Mouse (Mus musculus): ENCODE data around the gene Dnah7c.

Dnah7c gene

DNA sequence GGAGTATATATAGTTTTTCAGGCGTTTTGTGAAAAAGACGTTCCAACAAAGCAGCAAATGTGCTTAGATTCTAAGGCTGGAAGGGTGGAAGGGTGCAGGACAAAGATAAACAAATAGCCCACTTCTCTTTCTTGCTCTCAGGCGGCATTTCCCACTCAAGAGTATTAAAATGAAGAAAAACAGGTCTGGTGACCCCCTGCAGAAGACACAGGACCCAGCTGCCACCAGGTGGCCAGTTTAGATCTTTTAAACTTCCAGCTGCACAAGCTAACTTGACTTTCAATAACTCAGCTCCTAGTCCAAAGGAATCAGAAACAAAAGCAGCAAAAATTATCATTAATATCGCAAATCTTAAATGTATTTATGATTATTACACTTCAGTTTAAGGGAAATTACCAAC is 431.1 kb downstream of the Dnah7c start:
- DNase-seq: no peak

Data from cerebellum, adult 11-12 months (tissue).